Mouse (Mus musculus) CH12.LX (cell line): ENCODE measurements around the gene Podxl. TPM values are rescaled to one million over a fixed set of nuclear protein-coding genes. Genes with fewer than 3 reads are reported as not detected.

Experiments
- DNase-seq: peaks from one replicate; pipeline ENCODE4 v3.0.0-alpha.2; 2013; ENCODE audit errors: extremely low read depth
- H3K27ac ChIP-seq: 2 replicates; pipeline ENCODE4 v1.5.1; 2012; ENCODE audit warnings: low read depth, mild to moderate bottlenecking, control low read depth, moderate library complexity; ENCODE audit not compliant: insufficient read depth
- H3K27me3 ChIP-seq: replicated peaks from 2 replicates; pipeline ENCODE3; 2012; ENCODE audit warnings: inconsistent platforms
- H3K36me3 ChIP-seq, 2 experiments: replicated peaks in 1 of 2; 2 replicates each; pipeline versions ENCODE3 to v1.6.1; 2012; ENCODE audit warnings: inconsistent platforms in 1 of 2, low read length in 1 of 2, mild to moderate bottlenecking in 1 of 2, mixed read lengths in 1 of 2, moderate library complexity in 1 of 2; ENCODE audit not compliant: control insufficient read depth in 1 of 2, insufficient read depth in 1 of 2
- H3K4me1 ChIP-seq, 2 experiments: 2 replicates each; pipeline ENCODE4 v1.6.1; 2012; ENCODE audit warnings: inconsistent platforms in 1 of 2, moderate library complexity in 1 of 2; ENCODE audit not compliant: insufficient read depth in 2 of 2, control insufficient read depth in 1 of 2
- H3K4me2 ChIP-seq: 2 replicates; pipeline ENCODE4 v1.6.1; 2012; ENCODE audit warnings: low read depth, mild to moderate bottlenecking, control low read depth; ENCODE audit not compliant: poor library complexity, insufficient read depth, severe bottlenecking
- H3K4me3 ChIP-seq, 3 experiments: fragments of 150-350 bp in 1 of 3; sonication (generic) in 1 of 3; replicated peaks in 1 of 3; 2 replicates each; pipeline versions ENCODE3 to v1.5.1; 2011 to 2012; ENCODE audit warnings: low read depth in 2 of 3, low read length in 2 of 3, mild to moderate bottlenecking in 2 of 3, moderate library complexity in 2 of 3, control low read depth in 1 of 3, improper control_type of control experiment in 1 of 3, inconsistent platforms in 1 of 3, mixed read lengths in 1 of 3; ENCODE audit not compliant: poor library complexity in 1 of 3
- H3K79me2 ChIP-seq: replicated peaks from 2 replicates; pipeline ENCODE4 v1.6.1; 2012; ENCODE audit warnings: mild to moderate bottlenecking, moderate library complexity; ENCODE audit not compliant: control insufficient read depth, poor library complexity, insufficient read depth, severe bottlenecking; ENCODE audit errors: extremely low read depth
- H3K9ac ChIP-seq: 2 replicates; pipeline ENCODE4 v1.6.1; 2012; ENCODE audit warnings: low read depth, mild to moderate bottlenecking, control low read depth, moderate library complexity; ENCODE audit not compliant: insufficient read depth
- H3K9me3 ChIP-seq: replicated peaks from 2 replicates; pipeline ENCODE3; 2012; ENCODE audit warnings: low read length, inconsistent platforms, mixed read lengths
- BHLHE40 ChIP-seq: IDR thresholded peaks from 2 replicates; pipeline ENCODE4 v1.6.1; 2011; ENCODE audit warnings: mild to moderate bottlenecking, low read depth, low read length, improper control_type of control experiment
- E2F4 ChIP-seq: IDR thresholded peaks from 2 replicates; pipeline ENCODE4 v1.6.1; 2011; ENCODE audit warnings: low read depth, low read length, improper control_type of control experiment; ENCODE audit not compliant: insufficient replicate concordance
- ELF1 ChIP-seq: IDR thresholded peaks from 2 replicates; pipeline ENCODE4 v1.6.1; 2014; ENCODE audit warnings: low read depth, mild to moderate bottlenecking, inconsistent platforms, low read length, improper control_type of control experiment
- EP300 ChIP-seq: IDR thresholded peaks from 2 replicates; pipeline ENCODE4 v1.6.1; 2011; ENCODE audit warnings: low read length, improper control_type of control experiment
- ETS1 ChIP-seq: conservative IDR thresholded peaks from 2 replicates; pipeline ENCODE4 v1.6.1; 2012; ENCODE audit warnings: low read depth, mild to moderate bottlenecking, inconsistent platforms, low read length, improper control_type of control experiment, moderate library complexity
- GABPA ChIP-seq: IDR thresholded peaks from 2 replicates; pipeline ENCODE4 v1.6.1; 2012; ENCODE audit warnings: low read depth, low read length, improper control_type of control experiment, inconsistent platforms; ENCODE audit not compliant: insufficient replicate concordance
- IRF4 ChIP-seq: IDR thresholded peaks from 2 replicates; pipeline ENCODE4 v1.6.1; 2014; ENCODE audit warnings: low read depth, mild to moderate bottlenecking, inconsistent platforms, low read length, improper control_type of control experiment
- MAFK ChIP-seq: IDR thresholded peaks from 2 replicates; pipeline ENCODE4 v1.6.1; 2011; ENCODE audit warnings: low read length, improper control_type of control experiment; ENCODE audit not compliant: insufficient replicate concordance
- MAX ChIP-seq: IDR thresholded peaks from 2 replicates; pipeline ENCODE4 v1.6.1; 2011; ENCODE audit warnings: low read length, improper control_type of control experiment
- MAZ ChIP-seq: IDR thresholded peaks from 2 replicates; pipeline ENCODE4 v1.6.1; 2012; ENCODE audit warnings: low read depth, mild to moderate bottlenecking, inconsistent platforms, low read length, improper control_type of control experiment, moderate library complexity
- MXI1 ChIP-seq: IDR thresholded peaks from 2 replicates; pipeline ENCODE4 v1.6.1; 2011; ENCODE audit warnings: mild to moderate bottlenecking, low read depth, low read length, improper control_type of control experiment
- MYC ChIP-seq: IDR thresholded peaks from 2 replicates; pipeline ENCODE4 v1.6.1; 2011; ENCODE audit warnings: low read depth, mild to moderate bottlenecking, improper control_type of control experiment, low read length
- NELFE ChIP-seq: IDR thresholded peaks from 2 replicates; pipeline ENCODE4 v1.6.1; 2011; ENCODE audit warnings: low read depth, low read length, improper control_type of control experiment
- PAX5 ChIP-seq: IDR thresholded peaks from 2 replicates; pipeline ENCODE4 v1.6.1; 2012; ENCODE audit warnings: low read length, inconsistent platforms, mixed read lengths
- POLR2A ChIP-seq: IDR thresholded peaks from 2 replicates; pipeline ENCODE4 v1.6.1; 2011; ENCODE audit warnings: low read depth, mild to moderate bottlenecking, improper control_type of control experiment, low read length
- RAD21 ChIP-seq: IDR thresholded peaks from 2 replicates; pipeline ENCODE4 v1.6.1; 2011; ENCODE audit warnings: low read depth, mild to moderate bottlenecking, low read length, improper control_type of control experiment, moderate library complexity
- RCOR1 ChIP-seq: conservative IDR thresholded peaks from 2 replicates; pipeline ENCODE4 v1.6.1; 2012; ENCODE audit warnings: low read depth, mild to moderate bottlenecking, inconsistent platforms, low read length, improper control_type of control experiment
- SIN3A ChIP-seq: IDR thresholded peaks from 2 replicates; pipeline ENCODE4 v1.6.1; 2012; ENCODE audit warnings: low read length, improper control_type of control experiment, inconsistent platforms
- TBP ChIP-seq: conservative IDR thresholded peaks from 2 replicates; pipeline ENCODE4 v1.6.1; 2011; ENCODE audit warnings: low read depth, low read length, improper control_type of control experiment
- UBTF ChIP-seq: IDR thresholded peaks from 2 replicates; pipeline ENCODE4 v1.6.1; 2012; ENCODE audit warnings: low read depth, mild to moderate bottlenecking, inconsistent platforms, low read length, improper control_type of control experiment, moderate library complexity
- USF1 ChIP-seq: IDR thresholded peaks from 2 replicates; pipeline ENCODE4 v1.6.1; 2014; ENCODE audit warnings: low read depth, mild to moderate bottlenecking, inconsistent platforms, low read length, improper control_type of control experiment
- USF2 ChIP-seq: conservative IDR thresholded peaks from 2 replicates; pipeline ENCODE4 v1.6.1; 2011; ENCODE audit warnings: low read depth, low read length, improper control_type of control experiment
- ZC3H11A ChIP-seq: IDR thresholded peaks from 2 replicates; pipeline ENCODE4 v1.6.1; 2012; ENCODE audit warnings: low read depth, mild to moderate bottlenecking, inconsistent platforms, low read length, improper control_type of control experiment
- ZKSCAN1 ChIP-seq: IDR thresholded peaks from 2 replicates; pipeline ENCODE4 v1.6.1; 2012; ENCODE audit warnings: low read depth, inconsistent platforms, low read length, improper control_type of control experiment, borderline replicate concordance
- ZMIZ1 ChIP-seq: IDR thresholded peaks from 2 replicates; pipeline ENCODE4 v1.6.1; 2012; ENCODE audit warnings: low read depth, mild to moderate bottlenecking, inconsistent platforms, low read length, improper control_type of control experiment
- dilution Hi-C: fragments of 300-500 bp; cut with MboI; formaldehyde crosslinking; loops from 2 replicates; pipeline ENCODE4 v1.14.3; 2020; ENCODE audit warnings: low sequenced_read_pairs; ENCODE audit not compliant: extremely low pct_unique_long_range_greater_than_20kb, extremely low pct_ligation_motif_present
- in situ Hi-C: fragments of 300-500 bp; cut with MboI; formaldehyde crosslinking; loops from 3 replicates; pipeline ENCODE4 v1.14.3; 2019; ENCODE audit warnings: low sequenced_read_pairs, low pct_ligation_motif_present, low pct_unique_long_range_greater_than_20kb, mixed read lengths
- polyA plus RNA-seq: library from polyadenylated mRNA; unstranded; fragments of >175 nt; gene quantifications from 2 replicates; pipeline ENCODE4 v1.2.1, GENCODE M21; 2012; ENCODE audit warnings: low read depth; ENCODE audit not compliant: insufficient read length
- total RNA-seq, 2 experiments: library from RNA; depleted of rRNA; stranded (reverse); fragments of 300-350 nt in 1 of 2; fragments of >200 nt in 1 of 2; gene quantifications; 2 replicates each; pipeline ENCODE4 v1.2.3; 2012 to 2014

The Podxl gene
- total and polyA plus RNA-seq, 3 experiments, result not detected

GRCm38 (mm10) chr6:31538112-31538511, 25.7 kb downstream of the Podxl start:
- Histone ChIP-seq H3K4me3 (no peak overlapping the region), H3K9me3 (peaks cover 2% of the 10 kb centered on the region), H3K4me2 (no peak overlapping the region), H3K9ac (no peak overlapping the region), H3K79me2 (no peaks in the 10 kb centered on the region), H3K4me1 (0 out of 4 replicates have a peak, but pooled peaks cover 0 to 3% of the 10 kb centered on the region in 2 experiments), H3K27ac (no peak overlapping the region), H3K36me3 (no peaks in the 10 kb centered on the region), H3K27me3 (peaks cover 35% of the 10 kb centered on the region)
- dilution Hi-C loops, result no loop called here
- no peak for TF ChIP-seq ZC3H11A
- TF ChIP-seq ZKSCAN1, result no peak
- TF ChIP-seq MAX, result no peak
- TF ChIP-seq ETS1, result no peak
- no peak for TF ChIP-seq RAD21
- no peak for TF ChIP-seq NELFE
- TF ChIP-seq PAX5, result no peak
- no peak for TF ChIP-seq UBTF
- TF ChIP-seq E2F4, result no peak
- no peak for TF ChIP-seq ELF1
- TF ChIP-seq USF1, result no peak
- no peak for TF ChIP-seq MAZ
- no peak for TF ChIP-seq GABPA
- TF ChIP-seq MAFK, result no peak
- no peak for TF ChIP-seq POLR2A
- no peak for TF ChIP-seq MXI1
- no peak for TF ChIP-seq TBP
- TF ChIP-seq RCOR1, result no peak
- TF ChIP-seq USF2, result no peak
- no peak for TF ChIP-seq MYC
- DNase-seq, result no peak
- in situ Hi-C loops, result no loop called here

DNA sequence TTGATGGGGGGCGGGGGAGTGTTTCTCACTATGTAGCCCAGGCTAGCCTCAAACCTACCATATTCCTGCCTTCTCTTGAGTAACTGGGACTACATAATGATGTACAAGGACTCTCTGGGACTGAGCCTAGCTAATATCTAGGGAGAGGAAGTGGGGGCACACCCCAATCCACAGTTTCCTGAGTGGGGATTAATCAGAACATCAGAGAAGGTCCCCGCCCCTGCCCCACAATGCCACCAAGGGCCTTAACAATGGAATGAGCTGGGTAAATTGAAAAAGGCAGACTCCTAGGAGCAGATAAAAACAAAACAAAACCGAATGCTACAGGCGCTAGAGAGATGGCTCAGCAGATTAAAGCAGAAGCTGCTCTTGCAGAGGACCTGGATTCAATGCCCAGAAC, 26.6 kb downstream of the Podxl start:
- Histone ChIP-seq H3K27ac (no peak overlapping the region), H3K36me3 (no peaks in the 10 kb centered on the region), H3K4me2 (no peak overlapping the region), H3K79me2 (no peaks in the 10 kb centered on the region), H3K4me3 (no peak overlapping the region), H3K27me3 (peaks cover 26% of the 10 kb centered on the region), H3K4me1 (0 out of 4 replicates have a peak, but pooled peaks cover 0 to 3% of the 10 kb centered on the region in 2 experiments), H3K9ac (no peak overlapping the region), H3K9me3 (peaks cover 2% of the 10 kb centered on the region)
- in situ Hi-C loops, result no loop called here
- dilution Hi-C loops, result no loop called here
- DNase-seq, result no peak
- TF ChIP-seq BHLHE40 (no peak), SIN3A (no peak), ETS1 (no peak), EP300 (no peak), MAZ (no peak), RCOR1 (no peak), ZMIZ1 (no peak), IRF4 (no peak), ZKSCAN1 (no peak)
